Mouse (Mus musculus) heart, embryonic 16.5 days (tissue): ENCODE measurements at regions not wholly inside any gene's neighbourhood (a gene's known extent, or its start where the extent isn't known, plus 50 kb on each side); places are given as distances from the start of the nearest gene placed in this dataset.
"Not testable (repeated sequence)": the region's sequence is repeated elsewhere in the genome, so short reads cannot be mapped to it uniquely, and the experiment has no call there.

Experiments used
- ATAC-seq: fragments of 200-750 bp; cut with Nextera tagmentation; replicated peaks from 2 replicates; pipeline ENCODE4 v1.8.0; 2017; ENCODE audit warnings: moderate number of reproducible peaks; ENCODE audit not compliant: insufficient read depth, low FRiP score; ENCODE audit errors: extremely low read depth
- H3K27ac ChIP-seq: fragments of 300-500 bp; sonication (generic); 2 replicates; pipeline ENCODE4 v1.5.1; 2014; ENCODE audit warnings: mild to moderate bottlenecking, low read length, control low read depth, moderate library complexity
- H3K27me3 ChIP-seq: fragments of 300-500 bp; sonication (generic); 2 replicates; pipeline ENCODE4 v1.6.1; 2014; ENCODE audit warnings: low read length, mixed read lengths; ENCODE audit not compliant: control insufficient read depth, insufficient read depth
- H3K36me3 ChIP-seq: fragments of 300-500 bp; sonication (generic); 2 replicates; pipeline ENCODE4 v1.6.1; 2014; ENCODE audit not compliant: control insufficient read depth, insufficient read depth
- H3K4me1 ChIP-seq: fragments of 300-500 bp; sonication (generic); 2 replicates; pipeline ENCODE4 v1.6.1; 2014; ENCODE audit warnings: low read length, mixed read lengths; ENCODE audit not compliant: control insufficient read depth, insufficient read depth
- H3K4me2 ChIP-seq: fragments of 300-500 bp; sonication (generic); 2 replicates; pipeline ENCODE4 v1.6.1; 2014; ENCODE audit warnings: low read depth, mild to moderate bottlenecking, control low read depth, low read length
- H3K4me3 ChIP-seq: fragments of 300-500 bp; sonication (generic); 2 replicates; pipeline ENCODE4 v1.5.1; 2014; ENCODE audit warnings: mild to moderate bottlenecking, control low read depth, low read length
- H3K9ac ChIP-seq: fragments of 300-500 bp; sonication (generic); 2 replicates; pipeline ENCODE4 v1.6.1; 2014; ENCODE audit warnings: low read length, control low read depth
- H3K9me3 ChIP-seq: fragments of 300-500 bp; sonication (generic); replicated peaks from 2 replicates; pipeline ENCODE4 v1.6.1; 2016; ENCODE audit warnings: low read length; ENCODE audit not compliant: control insufficient read depth
- WGBS: fragments of 180-500 bp; shearing (Covaris S2); extraction: QIAGEN DNeasy Blood & Tissue Kit; methylation state at CpG from one replicate; pipeline ENCODE4 v1.1.7; 2014; 5-methylcytosine and 5-hydroxymethylcytosine counted together

- no peaks in the 10 kb centered on the region for H3K36me3 ChIP-seq
- no peak for ATAC-seq
- H3K4me1 ChIP-seq: no peaks in the 10 kb centered on the region
- no peaks in the 10 kb centered on the region for H3K27me3 ChIP-seq
- H3K4me2 ChIP-seq: no peak overlapping the region
- H3K9me3 ChIP-seq: no peaks in the 10 kb centered on the region
- no peak overlapping the region for H3K4me3 ChIP-seq
- WGBS: 50% methylated on average over 3 of the region's 3 CpGs
- no peak overlapping the region for H3K9ac ChIP-seq
- H3K27ac ChIP-seq: no peak overlapping the region
Measured at GRCm38 (mm10) chr10:19297669-19298068, 58.7 kb upstream of the Olig3 start.

- no peak overlapping the region for H3K9ac ChIP-seq
- H3K36me3 ChIP-seq: no peaks in the 10 kb centered on the region
- no peaks in the 10 kb centered on the region for H3K4me1 ChIP-seq
- H3K4me2 ChIP-seq: no peak overlapping the region
- no peak overlapping the region for H3K4me3 ChIP-seq
- 79% methylated on average over 7 of the region's 7 CpGs for WGBS
- H3K9me3 ChIP-seq: no peaks in the 10 kb centered on the region
- no peak for ATAC-seq
- no peak overlapping the region for H3K27ac ChIP-seq
- H3K27me3 ChIP-seq: no peaks in the 10 kb centered on the region
Measured at GRCm38 (mm10) chr10:19295388-19296013, 60.8 kb upstream of the Olig3 start.

GRCm38 (mm10) chr10:19291474-19291873 lies 64.9 kb upstream of the Olig3 start:
- no peak overlapping the region for H3K4me2 ChIP-seq
- H3K9me3 ChIP-seq: no peaks in the 10 kb centered on the region
- WGBS: 78% methylated on average over 5 of the region's 5 CpGs
- no peak for ATAC-seq
- H3K9ac ChIP-seq: no peak overlapping the region
- H3K27ac ChIP-seq: no peak overlapping the region
- no peak overlapping the region for H3K4me3 ChIP-seq
- no peaks in the 10 kb centered on the region for H3K4me1 ChIP-seq
- H3K27me3 ChIP-seq: no peaks in the 10 kb centered on the region
- H3K36me3 ChIP-seq: no peaks in the 10 kb centered on the region

- H3K36me3 ChIP-seq, ATAC-seq, H3K4me3 ChIP-seq, H3K4me1 ChIP-seq, H3K9me3 ChIP-seq, H3K9ac ChIP-seq, H3K27me3 ChIP-seq, H3K27ac ChIP-seq, H3K4me2 ChIP-seq: not testable (repeated sequence)
- WGBS: 78% methylated on average over 3 of the region's 3 CpGs
Measured at GRCm38 (mm10) chr10:19291039-19291438, 65.3 kb upstream of the Olig3 start.

- no peaks in the 10 kb centered on the region for H3K36me3 ChIP-seq
- no peak overlapping the region for H3K9ac ChIP-seq
- H3K27ac ChIP-seq: no peak overlapping the region
- H3K27me3 ChIP-seq: no peaks in the 10 kb centered on the region
- 88% methylated on average over 3 of the region's 3 CpGs for WGBS
- no peak for ATAC-seq
- no peaks in the 10 kb centered on the region for H3K4me1 ChIP-seq
- no peak overlapping the region for H3K4me2 ChIP-seq
- no peaks in the 10 kb centered on the region for H3K9me3 ChIP-seq
- H3K4me3 ChIP-seq: no peak overlapping the region
Measured at GRCm38 (mm10) chr10:19282166-19282565, 74.2 kb upstream of the Olig3 start.

- Histone ChIP-seq H3K36me3 (no peaks in the 10 kb centered on the region), H3K9me3 (no peaks in the 10 kb centered on the region), H3K4me1 (no peaks in the 10 kb centered on the region), H3K9ac (no peak overlapping the region), H3K27me3 (no peaks in the 10 kb centered on the region), H3K27ac (no peak overlapping the region), H3K4me2 (no peak overlapping the region), H3K4me3 (no peak overlapping the region)
- ATAC-seq: no peak
- 55% methylated on average over 4 of the region's 4 CpGs for WGBS
Measured at GRCm38 (mm10) chr10:19281021-19281420, 75.3 kb upstream of the Olig3 start.

GRCm38 (mm10) chr10:19278189-19278842 lies 78.0 kb upstream of the Olig3 start:
- no peaks in the 10 kb centered on the region for H3K36me3 ChIP-seq
- H3K27me3 ChIP-seq: no peaks in the 10 kb centered on the region
- H3K27ac ChIP-seq: no peak overlapping the region
- no peak overlapping the region for H3K4me3 ChIP-seq
- no peak overlapping the region for H3K9ac ChIP-seq
- H3K4me1 ChIP-seq: no peaks in the 10 kb centered on the region
- ATAC-seq: no peak
- H3K9me3 ChIP-seq: no peaks in the 10 kb centered on the region
- H3K4me2 ChIP-seq: no peak overlapping the region
- 69% methylated on average over 5 of the region's 5 CpGs for WGBS

- Histone ChIP-seq H3K27ac (no peak overlapping the region), H3K4me3 (no peak overlapping the region), H3K9me3 (no peaks in the 10 kb centered on the region), H3K4me2 (no peak overlapping the region), H3K27me3 (no peaks in the 10 kb centered on the region), H3K9ac (no peak overlapping the region), H3K36me3 (no peaks in the 10 kb centered on the region), H3K4me1 (no peaks in the 10 kb centered on the region)
- 80% methylated on average over 9 of the region's 9 CpGs for WGBS
- no peak for ATAC-seq
Measured at GRCm38 (mm10) chr10:19277103-19277827, 79.1 kb upstream of the Olig3 start.

- no peak overlapping the region for H3K9ac ChIP-seq
- H3K27me3 ChIP-seq: no peaks in the 10 kb centered on the region
- H3K4me1 ChIP-seq: no peaks in the 10 kb centered on the region
- WGBS: 85% methylated on average over 4 of the region's 4 CpGs
- no peak overlapping the region for H3K4me2 ChIP-seq
- H3K36me3 ChIP-seq: no peaks in the 10 kb centered on the region
- H3K9me3 ChIP-seq: no peaks in the 10 kb centered on the region
- no peak for ATAC-seq
- no peak overlapping the region for H3K27ac ChIP-seq
- H3K4me3 ChIP-seq: no peak overlapping the region
Measured at GRCm38 (mm10) chr10:19274985-19275384, 81.3 kb upstream of the Olig3 start.
